Mouse (Mus musculus): ENCODE measurements at regions not wholly inside any gene's neighbourhood (a gene's known extent, or its start where the extent isn't known, plus 50 kb on each side); places are given as distances from the start of the nearest gene placed in this dataset.

DNA sequence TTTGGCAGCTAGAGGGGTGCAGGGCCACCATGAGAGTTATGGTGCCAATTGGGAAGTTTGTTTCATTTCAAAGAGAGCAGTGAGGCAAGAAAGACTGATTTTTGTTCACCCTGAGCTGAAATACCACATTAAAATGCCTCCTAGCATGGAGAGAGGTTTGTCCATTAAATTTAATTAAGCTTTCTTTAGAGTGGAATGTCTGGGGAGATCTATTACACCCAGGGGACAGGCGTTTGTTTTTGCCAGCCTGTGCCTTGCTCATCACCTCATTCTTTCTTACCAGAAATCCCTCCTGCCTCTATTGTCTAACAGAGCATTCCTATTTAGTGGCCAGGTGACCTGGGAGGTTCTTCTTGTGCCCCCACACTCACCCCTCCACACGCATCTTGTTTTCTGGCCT is 55.2 kb upstream of the Rcn1 start:
- no peak for DNase-seq

DNA sequence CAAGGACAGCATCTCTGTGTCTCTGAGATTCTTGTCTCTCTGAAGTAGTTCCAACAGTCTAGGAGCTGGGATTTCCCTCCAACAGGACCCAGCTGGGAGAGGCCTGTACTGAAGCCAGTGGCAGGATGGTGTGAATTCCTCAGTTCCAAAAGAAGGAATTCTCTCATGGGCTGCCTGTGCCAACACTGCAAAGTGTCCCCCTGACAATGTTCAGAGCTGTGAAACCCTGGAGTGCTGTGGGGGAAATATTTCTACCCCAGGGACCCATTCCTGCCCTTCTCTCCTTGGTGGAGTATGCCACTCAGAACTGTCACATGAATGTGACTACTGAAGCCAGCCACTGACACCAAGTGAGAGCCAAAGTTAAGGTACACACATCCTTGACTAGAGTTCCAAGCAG is 55.7 kb upstream of the Rcn1 start:
- DNase-seq, result no peak

DNA sequence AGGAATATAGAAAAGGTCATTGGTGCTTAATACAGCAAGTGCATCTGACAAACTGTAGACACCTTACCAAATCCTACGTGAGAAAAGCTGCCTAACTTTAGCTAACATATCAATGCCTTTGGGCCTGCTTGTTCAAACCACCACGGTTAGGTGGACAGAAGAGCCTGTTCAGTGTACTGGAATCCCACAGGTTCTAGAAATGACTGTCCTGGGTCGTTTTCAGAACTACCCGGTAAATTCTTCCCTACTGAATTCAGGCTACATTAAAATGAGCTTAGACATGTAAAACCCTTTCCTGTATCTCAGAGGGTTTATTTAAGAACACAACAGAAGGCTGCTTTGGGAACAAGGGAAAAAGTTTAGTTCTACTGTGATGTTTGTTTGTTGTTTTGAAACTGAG is 59.5 kb upstream of the Rcn1 start:
- no peak for DNase-seq

DNA sequence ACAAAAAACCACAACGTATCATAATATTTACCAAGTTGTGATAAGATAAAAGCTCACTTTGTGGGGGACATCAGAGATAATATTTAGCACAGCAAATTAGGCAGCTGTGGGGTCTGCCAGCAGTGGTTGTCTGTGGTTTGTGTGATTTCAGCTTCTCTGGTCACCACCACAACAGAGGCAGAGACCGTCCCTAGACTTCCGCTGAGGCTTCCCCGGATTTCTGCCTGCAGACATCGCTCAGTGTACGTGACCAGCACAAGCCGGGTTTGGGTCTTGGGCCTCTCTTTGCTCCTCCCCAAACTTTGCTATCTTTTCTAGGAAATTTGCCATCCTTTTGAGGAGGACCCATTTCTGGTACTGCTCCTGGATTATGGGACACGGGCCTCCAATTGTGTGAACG is 60.4 kb upstream of the Rcn1 start:
- no peak for DNase-seq

DNA sequence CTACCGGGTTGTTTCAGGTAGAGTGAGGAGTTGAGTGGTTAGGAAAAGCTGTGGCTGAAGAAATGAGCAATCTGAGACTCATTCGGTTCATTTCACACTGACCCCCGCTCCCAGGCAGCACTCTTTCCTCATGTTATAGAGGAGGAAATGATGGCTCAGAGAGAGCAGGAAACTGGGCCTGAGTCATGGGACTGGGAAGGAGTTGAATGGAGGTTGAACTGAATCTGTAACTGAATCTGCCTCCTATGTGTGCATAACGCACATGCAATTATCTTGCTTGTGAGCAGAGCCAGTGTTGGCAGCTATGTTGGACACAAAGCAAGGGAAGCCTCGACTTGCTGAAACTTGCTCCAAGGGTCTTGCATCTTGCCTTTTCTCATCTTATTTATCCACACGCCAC is 66.5 kb upstream of the Rcn1 start:
- no peak for DNase-seq

DNA sequence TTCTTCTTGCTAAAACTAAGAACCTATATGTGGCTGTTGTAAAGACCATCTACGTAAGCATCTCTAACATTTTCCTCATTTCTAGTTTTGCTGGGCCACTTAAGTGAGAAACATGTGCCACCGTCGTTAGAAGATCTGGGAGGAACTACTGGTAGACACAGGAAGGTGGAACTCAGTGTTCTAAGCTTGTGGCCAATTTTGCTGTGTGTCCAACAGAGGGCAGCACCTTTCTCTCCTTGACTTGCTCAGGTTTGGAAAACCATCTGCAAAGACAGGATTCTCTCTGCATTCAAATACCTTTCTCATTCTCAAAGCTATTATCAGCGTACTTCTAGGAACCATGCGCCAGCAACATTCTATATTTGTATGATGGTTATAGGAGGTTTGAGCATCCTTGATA is 69.8 kb upstream of the Rcn1 start:
- peak; percentile 4 for DNase-seq

DNA sequence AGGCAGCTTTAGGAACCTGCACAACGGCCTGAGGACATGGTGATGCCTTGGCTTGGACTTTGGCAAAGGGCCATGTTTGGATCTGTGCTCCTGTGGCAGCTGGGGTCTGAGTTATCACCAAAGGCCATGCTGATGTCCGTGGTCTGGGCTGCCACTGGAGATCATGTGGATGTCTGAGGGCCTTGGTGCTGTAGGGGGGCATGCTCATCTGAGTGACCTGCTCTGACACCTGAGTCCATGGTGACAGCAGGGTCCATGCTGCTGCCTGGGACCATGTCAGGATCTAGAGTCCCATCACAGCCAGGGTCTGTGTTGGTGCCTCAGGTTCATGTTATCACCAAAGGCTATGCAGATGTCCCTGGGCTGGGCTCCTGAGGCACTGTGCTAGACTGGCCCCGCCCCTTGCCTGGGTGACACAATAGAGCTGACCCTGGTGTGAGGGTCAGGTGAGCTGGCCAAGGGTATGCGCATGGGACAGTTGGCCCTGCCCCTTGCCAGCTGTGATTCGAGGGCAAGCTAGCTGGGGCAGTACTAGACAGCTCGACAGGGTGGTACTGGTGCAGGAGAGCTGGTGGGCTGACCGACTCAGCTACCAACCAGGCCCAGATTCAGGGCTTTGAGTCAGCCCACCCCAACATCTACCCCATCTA is 77.0 kb upstream of the Rcn1 start:
- DNase-seq, result peak; percentile 25

DNA sequence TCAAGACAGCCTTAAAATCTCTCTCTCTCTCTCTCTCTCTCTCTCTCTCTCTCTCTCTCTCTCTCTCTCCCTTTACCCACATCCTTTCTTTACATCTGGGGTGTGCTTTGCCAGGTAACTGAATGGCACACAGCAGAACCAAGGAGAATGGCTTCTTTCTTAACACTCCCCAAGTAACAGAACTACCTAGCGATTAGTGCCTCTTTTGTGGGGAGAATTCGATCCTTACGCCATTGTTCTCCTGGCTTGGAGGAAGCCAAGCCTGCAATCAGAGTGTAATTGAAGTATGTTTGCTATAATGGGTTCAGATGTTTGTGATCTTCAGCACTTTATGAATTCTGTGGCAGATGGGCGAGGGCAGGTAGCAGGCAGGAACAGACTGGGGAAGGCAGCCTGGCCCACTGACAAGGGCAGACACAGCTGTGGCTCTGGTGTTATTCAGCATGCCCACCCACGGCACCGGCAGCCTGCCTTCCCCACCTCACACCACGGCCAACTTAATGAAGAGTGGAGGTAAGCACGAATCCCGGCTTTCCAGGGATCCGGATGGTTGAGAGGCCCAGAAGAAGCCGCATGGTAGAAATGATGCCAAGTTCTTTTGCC is 83.0 kb upstream of the Rcn1 start:
- no peak for DNase-seq

DNA sequence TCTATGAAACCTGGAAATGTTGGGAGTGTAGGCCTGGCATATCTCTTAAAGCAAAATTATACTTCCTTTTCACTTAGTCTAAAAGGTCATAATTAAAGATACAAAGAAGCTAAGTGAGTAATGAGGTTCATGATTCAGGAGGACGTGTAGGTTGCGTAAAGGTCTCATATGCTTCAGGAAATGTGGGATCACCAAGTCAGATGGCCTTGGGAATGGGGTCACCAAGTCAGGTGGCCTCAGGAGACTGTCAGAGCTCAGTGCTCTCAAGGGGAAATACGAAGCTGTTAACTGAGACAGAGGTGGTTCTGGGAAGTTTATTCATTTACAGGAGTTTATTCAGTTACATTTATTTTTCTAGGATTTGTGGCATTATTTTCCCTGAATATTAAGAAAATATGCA is 85.4 kb upstream of the Rcn1 start:
- peak; percentile 24 for DNase-seq

DNA sequence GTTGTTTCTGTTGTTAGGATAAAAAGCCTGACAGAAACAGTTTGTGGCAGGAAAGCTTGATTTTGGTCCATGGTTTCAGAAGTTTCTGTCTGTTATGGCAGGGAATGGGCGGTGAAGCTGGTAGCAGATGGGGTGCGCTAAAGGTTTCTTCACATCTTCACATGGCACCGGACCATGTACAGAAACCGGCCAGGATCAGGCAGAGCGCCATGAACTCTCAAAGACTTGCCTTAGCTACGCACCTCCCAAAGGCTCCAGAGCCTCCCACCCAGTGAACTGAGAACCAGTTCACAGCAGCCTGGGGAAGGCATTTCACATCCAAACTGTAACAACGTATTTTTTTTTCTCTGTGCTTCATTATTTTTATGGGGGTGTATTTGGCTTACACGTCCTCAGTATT is 86.2 kb upstream of the Rcn1 start:
- DNase-seq, result no peak

DNA sequence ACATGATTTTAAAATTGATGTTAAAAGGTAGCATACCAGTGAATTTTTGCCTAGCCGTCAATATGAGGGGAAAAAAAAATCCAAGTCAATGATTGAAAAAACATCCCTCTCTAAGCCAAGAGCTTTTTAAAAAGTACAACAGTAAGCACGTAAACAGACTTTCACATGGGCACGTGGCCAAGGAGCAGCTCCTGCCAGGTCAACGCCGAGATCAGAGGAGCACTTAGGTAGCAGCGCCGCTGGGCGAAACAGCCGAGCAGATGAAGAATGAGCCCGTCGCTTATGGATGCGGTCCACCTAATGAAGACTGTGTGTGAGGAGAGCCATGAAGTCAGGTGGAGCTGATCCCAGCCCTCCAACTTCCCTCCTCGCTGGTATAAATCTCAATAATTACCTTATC is 96.7 kb upstream of the Rcn1 start:
- no peak for DNase-seq

DNA sequence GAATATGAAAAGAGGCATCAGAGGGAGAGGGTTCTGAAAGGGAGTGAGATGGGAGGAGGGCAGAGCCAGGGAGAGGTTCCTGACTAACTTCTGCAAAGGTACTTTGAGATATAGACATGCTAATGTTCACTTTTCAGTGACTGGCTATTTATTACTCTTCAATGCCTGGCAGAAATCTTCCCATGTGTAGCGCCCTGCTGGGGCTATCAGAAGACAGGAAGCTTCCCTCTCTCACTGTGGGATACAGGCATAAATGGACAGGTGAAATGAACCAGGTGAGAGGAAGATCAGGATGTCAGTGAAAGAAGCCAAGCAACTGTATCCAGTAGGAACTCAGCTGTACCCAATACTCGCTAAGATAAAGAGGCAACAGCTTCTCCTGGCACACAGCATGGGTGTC is 105.1 kb upstream of the Rcn1 start:
- no peak for DNase-seq

DNA sequence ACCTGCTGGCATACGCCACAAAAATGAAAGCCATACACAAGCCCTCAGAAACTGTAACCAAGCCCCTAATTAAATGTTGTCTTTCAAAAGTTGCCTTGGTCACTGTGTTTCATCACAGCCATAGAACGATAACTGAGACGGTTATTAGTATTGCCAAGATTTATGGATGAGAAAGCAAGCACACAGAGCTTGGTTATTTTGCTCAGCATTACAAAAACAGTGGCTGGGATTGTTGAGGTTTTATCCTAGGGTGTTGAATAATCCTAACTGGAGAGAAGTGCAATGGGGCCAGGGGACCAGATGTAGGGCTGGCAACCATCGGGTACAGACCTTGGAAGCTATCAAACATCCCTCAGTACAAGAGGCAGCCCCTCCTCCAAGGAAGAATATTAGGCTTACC is 106.4 kb upstream of the Rcn1 start:
- no peak for DNase-seq

DNA sequence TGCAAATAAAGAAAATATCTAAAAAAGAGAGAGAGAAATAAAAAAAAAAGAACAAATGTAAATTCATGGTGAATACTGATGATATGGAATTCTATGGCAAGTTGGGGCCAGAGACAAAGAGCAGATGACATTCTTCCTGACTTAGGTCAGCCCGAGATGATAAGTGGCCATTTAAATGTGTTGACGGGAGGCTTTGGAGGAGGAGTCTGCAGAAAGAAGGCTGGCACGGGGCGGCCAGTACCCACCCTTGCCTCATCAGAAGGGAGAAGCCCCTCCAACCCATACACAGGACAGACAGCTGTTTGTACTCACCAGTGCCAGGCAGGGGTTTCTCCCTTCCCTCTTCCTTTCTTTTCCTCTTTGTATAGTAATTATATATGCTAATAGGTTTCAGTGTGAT is 108.0 kb upstream of the Rcn1 start:
- DNase-seq, result no peak

DNA sequence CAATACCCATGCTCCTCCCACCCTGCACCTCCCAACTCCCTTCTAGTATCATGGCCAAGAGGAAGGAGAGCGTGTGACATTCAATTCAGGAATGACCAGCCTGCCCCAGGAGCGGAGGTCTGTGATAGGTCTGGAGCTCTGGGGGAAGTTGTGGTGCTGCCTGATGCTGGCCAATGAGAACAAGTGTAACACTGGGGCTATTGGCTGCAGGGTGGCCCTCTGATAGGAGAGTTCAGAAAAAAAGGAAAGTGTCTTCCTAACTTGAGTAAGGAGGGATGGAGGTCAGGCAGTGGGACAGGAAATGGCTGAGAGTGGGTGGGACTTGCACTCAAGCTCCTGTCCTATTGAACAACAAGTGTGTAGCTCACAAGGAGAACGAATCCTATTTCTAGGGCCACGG is 111.7 kb upstream of the Rcn1 start:
- DNase-seq, result no peak

DNA sequence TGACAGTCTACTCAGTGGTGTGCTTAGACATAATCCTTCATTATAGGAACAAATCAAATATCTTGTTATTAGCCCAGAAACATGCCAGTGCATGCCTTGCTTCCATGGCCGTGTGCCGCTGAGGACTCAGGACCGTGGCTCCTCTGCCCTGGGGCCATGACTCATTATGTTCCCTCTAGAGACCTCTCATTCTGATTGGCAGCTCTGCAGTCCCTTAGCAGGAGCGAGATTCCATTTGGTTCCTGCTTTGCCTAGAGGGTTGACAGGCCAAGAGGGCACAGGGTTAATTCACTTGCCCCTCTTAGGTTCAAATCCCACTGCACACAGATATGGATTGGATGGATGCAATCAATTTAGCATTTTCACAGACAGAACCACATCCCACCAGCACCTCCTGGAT is 112.6 kb upstream of the Rcn1 start:
- no peak for DNase-seq

DNA sequence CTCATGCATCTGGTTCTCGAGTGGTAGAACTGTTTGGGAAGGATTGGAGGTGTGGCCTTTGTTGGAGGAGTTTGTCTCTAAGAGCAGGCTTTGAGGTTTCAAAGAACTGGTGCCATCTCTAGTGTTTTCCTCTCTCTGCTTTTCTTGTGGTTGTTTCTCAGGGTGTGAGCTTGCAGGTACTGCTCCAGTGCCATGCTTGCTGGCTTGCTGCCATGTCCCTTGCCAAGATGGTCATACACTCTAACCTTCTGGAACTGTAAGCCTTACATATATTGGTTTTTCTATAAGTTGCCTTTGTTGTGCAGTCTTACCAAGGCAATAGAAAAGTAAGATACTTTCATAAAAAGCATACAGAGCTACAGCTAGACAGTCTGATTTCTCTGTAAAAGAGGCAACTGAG is 115.1 kb upstream of the Rcn1 start:
- no peak for DNase-seq

DNA sequence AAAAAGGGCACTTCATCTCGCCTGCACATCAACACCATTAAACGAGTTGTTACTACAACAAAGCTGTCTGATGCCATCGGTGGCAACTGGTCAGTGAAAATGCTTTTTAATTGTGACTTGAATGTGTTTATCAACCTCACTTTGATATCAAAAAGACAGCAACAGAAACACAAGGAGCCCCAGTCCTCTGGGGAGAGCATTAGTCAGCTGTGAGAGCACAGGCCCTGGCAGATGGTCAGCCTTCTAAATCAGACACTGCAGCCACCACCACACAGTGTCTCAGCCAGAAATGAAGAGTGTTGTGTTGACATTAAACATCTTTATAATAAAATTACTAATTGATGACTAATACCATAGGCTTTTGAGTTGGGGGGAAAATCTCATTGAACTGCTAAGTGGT is 115.8 kb upstream of the Rcn1 start:
- no peak for DNase-seq

DNA sequence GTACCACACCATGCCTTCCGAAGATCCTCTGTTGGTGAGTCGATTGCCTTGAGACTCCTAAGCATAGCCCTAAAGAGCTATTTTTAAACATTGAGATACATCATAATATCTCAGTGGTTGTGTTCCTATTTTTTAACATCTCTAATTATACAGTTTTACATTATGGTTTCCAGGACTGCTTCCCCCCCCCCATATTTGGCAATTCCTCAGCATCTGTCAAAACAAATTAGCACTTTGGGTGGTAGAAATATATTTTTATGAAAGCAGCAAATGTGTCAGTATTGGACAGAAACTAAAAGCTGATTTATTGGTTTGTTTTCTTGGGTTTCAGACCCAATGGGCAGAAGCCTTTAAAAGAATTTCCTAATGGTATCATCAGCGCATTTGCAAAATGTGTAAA is 116.2 kb upstream of the Rcn1 start:
- no peak for DNase-seq

DNA sequence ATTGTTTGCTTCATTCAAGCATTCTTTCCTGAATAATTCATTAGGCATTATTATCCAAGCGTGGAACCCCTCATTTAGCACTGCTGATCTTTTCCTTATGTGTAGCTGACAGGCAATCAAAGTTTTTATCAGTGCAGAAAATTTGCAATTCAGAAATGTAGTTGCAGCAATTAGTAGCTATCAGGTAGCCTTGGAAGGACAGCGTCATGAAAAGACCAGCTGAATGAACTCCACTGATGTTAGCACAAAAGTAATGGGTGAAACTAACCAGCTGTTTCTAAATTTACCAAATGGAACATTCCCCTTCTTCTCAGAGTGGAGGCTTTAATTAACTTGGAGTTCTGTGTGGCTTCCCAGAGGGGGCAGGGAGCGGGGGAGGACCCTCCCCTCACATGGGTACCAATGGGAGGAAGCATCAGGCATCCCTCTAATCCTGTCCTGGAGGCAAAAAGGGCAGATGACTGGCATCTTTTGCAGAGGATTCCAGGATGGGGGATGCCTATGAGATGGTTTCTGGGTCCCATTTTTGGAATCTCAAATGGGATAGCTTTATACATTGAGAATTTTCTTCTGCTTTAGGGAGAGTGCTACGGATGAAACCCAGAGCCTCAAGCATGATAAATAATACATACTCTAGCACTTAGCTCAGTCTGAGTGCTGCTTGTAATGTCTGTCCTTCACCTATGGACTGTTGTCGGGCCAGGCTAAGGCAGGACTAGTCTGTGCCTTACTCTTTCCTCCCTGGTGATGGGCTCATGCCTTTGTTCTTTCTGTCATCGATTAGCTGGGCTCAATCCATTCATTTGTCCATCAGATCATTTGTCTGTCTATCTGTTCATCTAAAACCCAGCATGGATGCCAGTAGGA is 117.4 kb upstream of the Rcn1 start:
- DNase-seq, result no peak

DNA sequence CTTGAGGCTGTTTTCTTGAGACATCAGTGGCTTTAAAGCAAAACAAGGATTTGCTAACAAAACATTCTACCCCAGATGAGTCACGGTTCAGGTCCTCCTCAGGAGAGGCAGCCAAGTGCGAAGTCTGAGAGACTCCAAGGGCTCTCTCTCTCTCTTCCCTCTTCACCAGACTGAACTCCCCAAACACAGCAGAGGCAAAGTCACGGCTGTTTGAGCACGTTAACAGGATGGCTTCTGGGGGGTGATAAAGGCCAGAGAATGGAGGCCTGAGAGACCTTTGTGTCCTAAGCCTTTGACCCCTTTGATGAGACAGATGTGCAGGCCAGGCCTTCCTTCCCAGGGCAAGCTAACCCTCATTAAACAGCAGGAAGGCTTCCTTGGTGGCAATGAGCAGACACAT is 122.7 kb upstream of the Rcn1 start:
- no peak for DNase-seq

DNA sequence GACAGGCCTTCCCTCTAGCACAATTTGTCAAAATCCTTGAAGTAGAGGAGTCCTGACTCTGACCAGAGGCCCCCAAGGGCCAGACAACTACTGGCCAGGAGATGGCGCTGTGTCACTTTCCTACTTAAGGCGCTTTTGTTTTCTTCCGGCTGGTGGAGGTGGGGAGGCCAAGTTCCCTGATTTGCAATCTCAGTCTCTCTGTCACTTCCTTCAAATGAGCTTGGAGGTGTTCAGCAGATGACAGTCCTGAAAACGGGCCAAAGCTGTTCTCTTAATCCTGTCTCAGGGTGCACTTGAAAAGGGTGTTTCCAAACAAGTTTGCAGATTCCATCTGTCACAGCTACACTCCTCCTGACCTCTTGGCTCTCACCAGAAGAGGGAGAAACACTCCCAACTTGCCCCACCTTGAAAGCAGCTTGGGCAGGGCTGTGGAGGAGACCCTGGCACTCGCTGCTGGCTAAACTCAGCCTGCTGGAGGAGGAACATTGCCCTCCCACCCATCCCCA is 124.2 kb upstream of the Rcn1 start:
- DNase-seq, result peak; percentile 16

DNA sequence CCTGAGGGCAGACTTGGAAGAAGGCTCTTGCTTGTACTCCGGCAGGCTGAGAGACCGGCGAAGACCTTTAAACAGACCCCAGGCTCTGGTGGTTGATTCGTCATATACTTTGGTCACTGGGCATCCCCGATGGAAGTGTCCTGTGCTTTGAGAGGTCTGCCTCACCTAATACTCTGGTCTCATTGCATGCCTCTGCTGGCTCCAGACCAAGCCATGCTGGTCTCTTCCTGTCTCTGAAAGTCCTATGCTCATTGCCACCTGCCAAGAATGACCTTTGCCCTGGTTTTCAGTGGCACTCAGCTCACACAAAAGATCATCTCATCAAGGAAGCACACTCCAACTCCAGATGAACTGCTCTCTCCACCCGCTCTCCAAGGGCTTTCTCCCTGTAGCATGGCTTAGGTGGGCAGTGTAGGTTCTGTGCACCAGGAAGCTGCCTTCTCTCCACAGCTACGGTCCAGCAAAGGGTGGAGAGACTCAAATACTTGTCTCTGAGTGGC is 126.0 kb upstream of the Rcn1 start:
- DNase-seq, result no peak

DNA sequence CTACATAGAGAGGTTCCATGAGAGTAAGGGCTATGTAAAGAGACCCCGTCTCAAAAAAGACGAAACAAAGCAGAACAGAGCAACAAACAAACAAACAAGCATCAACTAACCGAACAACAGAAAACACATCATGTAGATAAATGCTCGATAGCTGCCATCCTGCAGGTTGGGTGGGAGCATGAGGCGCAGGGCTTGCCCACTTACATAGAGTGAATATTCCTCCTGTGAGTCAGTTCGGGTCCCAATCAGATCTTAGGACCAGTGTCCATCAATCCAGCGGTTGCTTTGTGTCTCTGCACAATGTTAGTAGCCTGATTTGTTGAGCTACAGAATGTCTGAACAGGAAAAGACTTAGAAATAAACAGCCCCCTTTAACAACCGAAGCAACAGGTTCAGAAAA is 129.4 kb upstream of the Rcn1 start:
- no peak for DNase-seq
